Mouse (Mus musculus): ENCODE measurements around the gene Fbxl8.
"Not testable (repeated sequence)": the region's sequence is repeated elsewhere in the genome, so short reads cannot be mapped to it uniquely, and the experiment has no call there.

Gene Fbxl8

GRCm38 (mm10) chr8:105281821-105282220 is 17.4 kb downstream of the Fbxl8 start:
- DNase-seq (ENCODE audit: low spot score in 2 of 2) = no peak

GRCm38 (mm10) chr8:105282239-105282638 is 17.8 kb downstream of the Fbxl8 start:
- no peak for DNase-seq (ENCODE audit: low spot score in 2 of 2)

GRCm38 (mm10) chr8:105283074-105283473 is 18.6 kb downstream of the Fbxl8 start:
- DNase-seq (ENCODE audit: low spot score in 2 of 2) = no peak

- DNase-seq (ENCODE audit: low spot score in 2 of 2) = no peak
Observed at GRCm38 (mm10) chr8:105285514-105285913, 21.1 kb downstream of the Fbxl8 start.

GRCm38 (mm10) chr8:105286907-105287306 is 22.5 kb downstream of the Fbxl8 start:
- no peak for DNase-seq (ENCODE audit: low spot score in 2 of 2)

- DNase-seq (ENCODE audit: low spot score in 2 of 2) = no peak
Observed at GRCm38 (mm10) chr8:105288231-105288630, 23.8 kb downstream of the Fbxl8 start.

GRCm38 (mm10) chr8:105288958-105289732 is 24.7 kb downstream of the Fbxl8 start:
- peak; percentile 90 to 97 for DNase-seq (ENCODE audit: low spot score in 2 of 2)

- DNase-seq (ENCODE audit: low spot score in 2 of 2) = peak in 1 of 2 experiments; percentile 64
Observed at GRCm38 (mm10) chr8:105289805-105290460, 25.5 kb downstream of the Fbxl8 start, which contains the start of gene 4931428F04Rik. TSS of gene 4931428F04Rik (minus strand) at chr8:105289864.

- peak; percentile 81 to 92 for DNase-seq (ENCODE audit: low spot score in 2 of 2)
Observed at GRCm38 (mm10) chr8:105290554-105291314, 26.3 kb downstream of the Fbxl8 start.

GRCm38 (mm10) chr8:105291364-105291763 is 26.9 kb downstream of the Fbxl8 start:
- not testable (repeated sequence) for DNase-seq (ENCODE audit: low spot score in 2 of 2)

- DNase-seq (ENCODE audit: low spot score in 2 of 2) = not testable (repeated sequence)
Observed at GRCm38 (mm10) chr8:105291802-105292201, 27.4 kb downstream of the Fbxl8 start.

- no peak for DNase-seq (ENCODE audit: low spot score in 2 of 2)
Observed at GRCm38 (mm10) chr8:105292471-105292870, 28.0 kb downstream of the Fbxl8 start.

- DNase-seq (ENCODE audit: low spot score in 2 of 2) = peak in 1 of 2 experiments; percentile 49
Observed at GRCm38 (mm10) chr8:105293405-105293804, 29.0 kb downstream of the Fbxl8 start.

GRCm38 (mm10) chr8:105294776-105295175 is 30.3 kb downstream of the Fbxl8 start:
- no peak for DNase-seq (ENCODE audit: low spot score in 2 of 2)

- no peak for DNase-seq (ENCODE audit: low spot score in 2 of 2)
Observed at GRCm38 (mm10) chr8:105295256-105295655, 30.8 kb downstream of the Fbxl8 start.

- no peak for DNase-seq (ENCODE audit: low spot score in 2 of 2)
Observed at GRCm38 (mm10) chr8:105295895-105296573, 31.6 kb downstream of the Fbxl8 start, which contains the start of gene Exoc3l. TSS of gene Exoc3l (minus strand) at chr8:105296101.

- DNase-seq (ENCODE audit: low spot score in 2 of 2) = peak; percentile 84 to 90
Observed at GRCm38 (mm10) chr8:105297511-105298192, 33.2 kb downstream of the Fbxl8 start, which contains the start of gene E2f4. TSS of gene E2f4 (plus strand) at chr8:105297663.

- DNase-seq (ENCODE audit: low spot score in 2 of 2) = no peak
Observed at GRCm38 (mm10) chr8:105298351-105299252, 34.2 kb downstream of the Fbxl8 start.

- no peak for DNase-seq (ENCODE audit: low spot score in 2 of 2)
Observed at GRCm38 (mm10) chr8:105299962-105300361, 35.5 kb downstream of the Fbxl8 start.

GRCm38 (mm10) chr8:105303396-105303795 is 38.9 kb downstream of the Fbxl8 start:
- no peak for DNase-seq (ENCODE audit: low spot score in 2 of 2)
